Mouse (Mus musculus): ENCODE measurements around the gene Car15. TPM values are rescaled to one million over a fixed set of nuclear protein-coding genes. Genes with fewer than 3 reads are reported as not detected.

The Car15 gene
- total and polyA plus RNA-seq, 2 experiments, result 1.0 to 3.7 TPM

DNA sequence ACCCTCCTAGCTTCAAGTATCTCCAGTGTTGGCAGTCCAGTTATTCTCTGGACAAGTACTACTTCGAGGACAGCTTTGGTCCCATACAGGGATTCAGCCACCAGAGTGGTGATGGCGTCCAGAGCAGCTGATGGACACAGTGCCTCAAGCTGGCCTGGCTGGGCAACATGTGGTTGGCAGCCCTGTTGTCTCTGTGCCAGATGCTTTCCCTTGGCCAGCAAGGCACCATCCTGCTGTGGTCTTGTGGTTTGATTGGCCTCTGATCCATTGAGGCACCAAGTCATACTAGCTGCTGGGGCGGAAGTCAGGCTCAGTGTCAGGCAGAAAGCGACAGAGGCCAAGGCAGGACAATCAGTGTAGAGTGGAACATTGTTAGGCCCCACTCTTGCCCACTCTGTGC lies 29.0 kb downstream of the Car15 start:
- Histone ChIP-seq H3K79me2 (ENCODE audit: control insufficient read depth, insufficient read depth, low read length) (no peaks in the 10 kb centered on the region), H3K27me3 (ENCODE audit: control insufficient read depth, insufficient read depth, low read length) (peaks cover 30% of the 10 kb centered on the region)

DNA sequence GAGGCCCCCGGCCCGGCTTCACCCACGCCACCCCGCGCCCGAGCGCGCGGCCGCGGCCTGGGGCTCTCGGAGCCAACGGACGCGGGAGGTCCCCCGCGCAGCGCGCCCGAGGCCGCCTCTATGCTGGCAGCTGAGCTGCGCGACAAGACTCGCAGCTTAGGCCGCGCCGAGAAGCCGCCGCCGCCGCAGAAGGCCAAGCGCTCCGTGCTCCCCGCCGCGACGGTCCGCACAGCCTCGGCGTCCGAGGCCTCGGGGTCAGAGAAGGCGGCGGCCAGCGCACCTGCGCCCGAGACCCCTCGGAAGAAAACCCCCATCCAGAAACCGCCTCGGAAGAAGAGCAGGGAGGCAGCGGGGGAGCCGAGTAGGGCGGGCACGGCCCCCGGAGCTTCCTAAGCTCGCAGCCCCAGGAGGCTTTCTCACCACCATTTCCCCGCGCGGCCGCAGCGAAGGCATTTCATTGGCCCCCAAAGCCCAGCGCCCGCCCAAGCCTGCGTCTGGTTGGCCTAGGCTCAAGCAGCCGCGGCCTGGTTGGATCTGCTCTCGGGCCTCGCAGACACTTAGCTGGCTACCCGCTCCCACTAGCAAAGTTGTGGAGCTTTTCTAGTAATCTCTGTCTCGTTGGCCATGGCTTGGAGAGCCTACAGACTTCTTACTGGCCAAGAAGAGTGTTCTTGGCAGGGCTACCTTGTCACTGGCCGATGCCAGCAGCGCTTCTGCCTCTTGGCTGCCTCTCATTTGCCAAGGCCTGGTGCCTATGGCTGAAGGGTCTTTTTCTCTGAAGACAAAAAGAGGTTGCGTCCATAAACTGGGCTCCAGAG lies 30.8 kb downstream of the Car15 start:
- no peak for TF ChIP-seq CTCF (IDR thresholded peaks at IDR 0.05; ENCODE audit: low read depth, low read length)
- no peak for TF ChIP-seq POLR2A (IDR thresholded peaks at IDR 0.05; ENCODE audit: extremely low read depth, insufficient read depth, low read length)
- WGBS, result 9% methylated on average over 72 of the region's 73 CpGs
- Histone ChIP-seq H3K79me2 (ENCODE audit: control insufficient read depth, insufficient read depth, low read length) (no peaks in the 10 kb centered on the region), H3K4me3 (ENCODE audit: insufficient read depth, low read depth, low read length) (peak overlapping the region; percentile 50; the same call in 1 of the 2 replicates), H3K27ac (replicated peaks; ENCODE audit: insufficient read depth, low read depth, low read length) (no peak overlapping the region), H3K36me3 (ENCODE audit: control insufficient read depth, insufficient read depth, low read length) (no peaks in the 10 kb centered on the region), H3K27me3 (ENCODE audit: control insufficient read depth, insufficient read depth, low read length) (peaks cover 45% of the 10 kb centered on the region), H3K9ac (ENCODE audit: low read depth, low read length) (peak overlapping the region; percentile 44), H3K4me1 (ENCODE audit: control insufficient read depth, insufficient read depth, low read length) (peaks cover 14% of the 10 kb centered on the region)
- peak; percentile 33 for DNase-seq (ENCODE audit: extremely low read depth, low read depth, low spot score)

More for the DNA sequence above, 29.0 kb downstream of the Car15 start:
- Histone ChIP-seq H3K9ac (ENCODE audit: low read depth, low read length) (no peak overlapping the region), H3K4me1 (ENCODE audit: control insufficient read depth, insufficient read depth, low read length) (peaks cover 4% of the 10 kb centered on the region; the same call in 1 of the 2 replicates), H3K27ac (replicated peaks; ENCODE audit: insufficient read depth, low read depth, low read length) (no peak overlapping the region), H3K4me3 (ENCODE audit: insufficient read depth, low read depth, low read length) (no peak overlapping the region), H3K36me3 (ENCODE audit: control insufficient read depth, insufficient read depth, low read length) (no peaks in the 10 kb centered on the region)
- 85% methylated on average over 4 of the region's 4 CpGs for WGBS
- TF ChIP-seq POLR2A (IDR thresholded peaks at IDR 0.05; ENCODE audit: extremely low read depth, insufficient read depth, low read length) (no peak), CTCF (IDR thresholded peaks at IDR 0.05; ENCODE audit: low read depth, low read length) (no peak)
- DNase-seq (ENCODE audit: extremely low read depth, low read depth, low spot score), result no peak

DNA sequence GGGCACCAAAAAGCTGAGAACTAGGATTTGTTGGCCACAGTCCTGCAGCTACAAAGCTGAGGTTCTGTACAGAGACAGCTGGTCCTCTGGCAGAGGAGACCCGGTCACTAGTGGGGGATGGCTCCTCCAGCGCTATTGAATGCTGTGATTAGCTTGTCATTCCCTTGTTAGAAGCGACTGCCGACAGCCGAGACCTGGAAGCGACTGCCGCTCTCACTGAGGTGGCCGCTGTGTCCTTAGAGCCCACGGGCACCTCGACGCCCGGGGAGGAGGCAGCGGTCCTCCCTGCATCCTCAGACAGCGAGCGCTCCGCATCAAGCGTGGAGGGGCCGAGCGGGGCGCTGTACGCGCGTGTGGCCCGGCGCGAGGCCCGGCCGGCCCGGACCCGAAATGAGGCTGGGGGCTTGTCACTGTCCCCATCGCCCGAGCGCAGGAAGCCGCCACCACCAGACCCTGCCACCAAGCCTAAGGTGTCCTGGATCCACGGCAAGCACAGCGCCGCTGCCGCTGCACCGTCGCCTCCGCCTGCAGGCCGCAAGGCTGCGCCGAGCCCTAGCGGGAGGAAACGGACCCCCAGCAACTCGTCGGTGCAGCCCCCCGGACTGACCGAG lies 31.5 kb downstream of the Car15 start:
- 8% methylated on average over 47 of the region's 50 CpGs for WGBS
- TF ChIP-seq CTCF (IDR thresholded peaks at IDR 0.05; ENCODE audit: low read depth, low read length), result no peak
- no peak for TF ChIP-seq POLR2A (IDR thresholded peaks at IDR 0.05; ENCODE audit: extremely low read depth, insufficient read depth, low read length)
- H3K36me3 ChIP-seq (ENCODE audit: control insufficient read depth, insufficient read depth, low read length), result no peaks in the 10 kb centered on the region
- peak overlapping the region; percentile 44 for H3K9ac ChIP-seq (ENCODE audit: low read depth, low read length)
- no peak for DNase-seq (ENCODE audit: extremely low read depth, low read depth, low spot score)
- no peaks in the 10 kb centered on the region for H3K79me2 ChIP-seq (ENCODE audit: control insufficient read depth, insufficient read depth, low read length)
- peaks cover 45% of the 10 kb centered on the region for H3K27me3 ChIP-seq (ENCODE audit: control insufficient read depth, insufficient read depth, low read length)
- no peak overlapping the region for H3K27ac ChIP-seq (replicated peaks; ENCODE audit: insufficient read depth, low read depth, low read length)
- peaks cover 14% of the 10 kb centered on the region for H3K4me1 ChIP-seq (ENCODE audit: control insufficient read depth, insufficient read depth, low read length)
- H3K4me3 ChIP-seq (ENCODE audit: insufficient read depth, low read depth, low read length), result peak overlapping the region; percentile 50; the same call in 1 of the 2 replicates

DNA sequence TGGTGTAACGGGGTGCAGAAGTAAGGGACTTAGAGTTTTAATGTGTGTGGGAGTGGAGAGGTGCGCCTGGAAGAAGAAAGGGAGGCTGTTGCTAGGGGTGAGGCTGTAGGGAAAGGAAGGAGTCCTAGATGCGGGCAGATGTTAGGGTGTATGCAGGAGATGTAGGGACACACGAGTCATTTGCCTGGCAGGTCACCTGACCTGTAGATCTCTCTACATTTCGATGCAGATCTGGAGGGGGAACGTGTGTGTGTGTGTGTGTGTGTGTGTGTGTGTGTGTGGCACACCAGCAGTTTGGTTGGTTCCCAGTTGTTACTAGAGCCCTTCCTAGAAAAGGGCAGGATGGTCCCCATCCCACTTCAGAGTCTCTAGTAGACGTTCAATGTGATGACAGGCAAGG lies 33.2 kb downstream of the Car15 start:
- TF ChIP-seq CTCF (IDR thresholded peaks at IDR 0.05; ENCODE audit: low read depth, low read length) (no peak), POLR2A (IDR thresholded peaks at IDR 0.05; ENCODE audit: extremely low read depth, insufficient read depth, low read length) (no peak)
- peaks cover 45% of the 10 kb centered on the region for H3K27me3 ChIP-seq (ENCODE audit: control insufficient read depth, insufficient read depth, low read length)
- no peak overlapping the region for H3K9ac ChIP-seq (ENCODE audit: low read depth, low read length)
- WGBS, result 42% methylated on average over 7 of the region's 7 CpGs
- H3K79me2 ChIP-seq (ENCODE audit: control insufficient read depth, insufficient read depth, low read length), result no peaks in the 10 kb centered on the region
- H3K4me1 ChIP-seq (ENCODE audit: control insufficient read depth, insufficient read depth, low read length), result peaks cover 14% of the 10 kb centered on the region
- no peak for DNase-seq (ENCODE audit: extremely low read depth, low read depth, low spot score)
- H3K36me3 ChIP-seq (ENCODE audit: control insufficient read depth, insufficient read depth, low read length), result no peaks in the 10 kb centered on the region
- H3K4me3 ChIP-seq (ENCODE audit: insufficient read depth, low read depth, low read length), result no peak overlapping the region
- H3K27ac ChIP-seq (replicated peaks; ENCODE audit: insufficient read depth, low read depth, low read length), result no peak overlapping the region

DNA sequence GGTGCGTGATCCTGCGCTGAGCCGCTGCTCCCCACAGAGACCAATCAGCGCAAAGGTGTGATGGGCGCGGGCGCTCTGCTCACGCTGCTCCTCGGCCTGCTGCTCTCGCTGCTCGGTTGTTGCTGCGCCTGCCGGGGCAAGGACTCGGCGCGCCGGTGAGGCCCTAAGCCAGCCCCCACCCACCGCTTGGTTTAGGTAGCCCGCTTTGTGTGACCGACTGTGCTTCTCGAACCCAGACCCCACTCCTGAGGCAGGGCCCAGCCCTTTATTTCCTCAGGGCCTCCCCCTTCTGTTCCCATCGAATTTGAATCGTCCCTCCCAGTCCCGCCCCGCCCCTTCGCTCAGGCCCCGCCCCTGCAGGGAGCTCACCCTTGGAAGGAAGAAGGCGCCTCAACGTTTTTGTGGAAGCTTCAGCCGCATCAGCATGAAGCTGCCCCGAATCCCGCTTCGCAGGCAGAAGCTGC lies 33.7 kb downstream of the Car15 start:
- TF ChIP-seq CTCF (IDR thresholded peaks at IDR 0.05; ENCODE audit: low read depth, low read length) (no peak), POLR2A (IDR thresholded peaks at IDR 0.05; ENCODE audit: extremely low read depth, insufficient read depth, low read length) (no peak)
- DNase-seq (ENCODE audit: extremely low read depth, low read depth, low spot score), result no peak
- H3K36me3 ChIP-seq (ENCODE audit: control insufficient read depth, insufficient read depth, low read length), result no peaks in the 10 kb centered on the region
- 8% methylated on average over 33 of the region's 33 CpGs for WGBS
- H3K9ac ChIP-seq (ENCODE audit: low read depth, low read length), result no peak overlapping the region
- peaks cover 14% of the 10 kb centered on the region for H3K4me1 ChIP-seq (ENCODE audit: control insufficient read depth, insufficient read depth, low read length)
- H3K27me3 ChIP-seq (ENCODE audit: control insufficient read depth, insufficient read depth, low read length), result peaks cover 45% of the 10 kb centered on the region
- H3K4me3 ChIP-seq (ENCODE audit: insufficient read depth, low read depth, low read length), result peak overlapping the region; percentile 46; the same call in 1 of the 2 replicates
- no peaks in the 10 kb centered on the region for H3K79me2 ChIP-seq (ENCODE audit: control insufficient read depth, insufficient read depth, low read length)
- no peak overlapping the region for H3K27ac ChIP-seq (replicated peaks; ENCODE audit: insufficient read depth, low read depth, low read length)

Measured in liver, adult 2 months (tissue).